Mouse (Mus musculus): ENCODE data around the gene Tns2.
"Not testable (repeated sequence)": the region's sequence is repeated elsewhere in the genome, so short reads cannot be mapped to it uniquely, and the experiment has no call there.

Tns2 gene

DNA sequence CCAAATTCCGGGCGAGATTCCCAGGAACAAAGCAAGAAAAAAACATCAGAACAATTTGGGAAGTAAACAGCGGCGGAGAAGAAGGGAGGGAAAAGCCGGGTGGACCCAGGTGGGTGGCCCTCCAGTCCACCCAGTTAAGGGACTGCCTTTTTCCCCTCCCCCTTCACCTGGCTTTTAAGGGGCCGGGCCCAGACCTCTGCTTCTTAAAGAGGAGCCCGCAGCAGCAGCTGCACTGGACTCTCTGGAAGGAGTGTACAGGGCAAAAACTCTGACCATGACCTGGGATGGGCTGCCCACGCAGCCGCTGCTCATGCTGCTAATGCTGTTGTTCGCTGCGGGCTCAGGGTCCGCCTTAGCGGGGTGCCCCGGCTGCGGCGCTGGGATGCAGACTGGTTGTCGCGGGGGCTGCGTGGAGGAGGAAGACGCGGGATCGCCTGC, 44.1 kb downstream of the Tns2 start, which contains the start of gene Igfbp6:
Gene Igfbp6, plus strand, starts transcription at position 89 of the 438 bp plus-strand sequence.
- peak; percentile 21 for DNase-seq

DNA sequence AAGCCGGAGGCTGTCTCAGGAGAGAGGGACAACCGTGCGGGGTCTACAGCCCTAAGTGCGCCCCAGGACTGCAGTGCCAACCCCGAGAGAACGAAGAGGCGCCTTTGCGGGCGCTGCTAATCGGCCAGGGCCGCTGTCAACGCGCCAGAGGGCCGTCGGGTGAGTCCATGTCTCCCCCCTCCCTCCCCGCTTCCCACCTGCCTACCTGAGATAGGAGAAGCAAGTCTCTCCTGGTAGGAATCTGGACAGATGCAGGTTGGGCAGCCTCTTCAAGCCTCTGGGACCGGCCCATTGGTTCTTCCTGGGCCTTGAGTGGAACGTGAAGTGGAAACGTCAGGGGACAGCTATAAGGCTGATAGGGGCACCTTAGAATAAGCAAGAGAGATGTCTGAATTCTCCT, 44.5 kb downstream of the Tns2 start:
- DNase-seq, result no peak

DNA sequence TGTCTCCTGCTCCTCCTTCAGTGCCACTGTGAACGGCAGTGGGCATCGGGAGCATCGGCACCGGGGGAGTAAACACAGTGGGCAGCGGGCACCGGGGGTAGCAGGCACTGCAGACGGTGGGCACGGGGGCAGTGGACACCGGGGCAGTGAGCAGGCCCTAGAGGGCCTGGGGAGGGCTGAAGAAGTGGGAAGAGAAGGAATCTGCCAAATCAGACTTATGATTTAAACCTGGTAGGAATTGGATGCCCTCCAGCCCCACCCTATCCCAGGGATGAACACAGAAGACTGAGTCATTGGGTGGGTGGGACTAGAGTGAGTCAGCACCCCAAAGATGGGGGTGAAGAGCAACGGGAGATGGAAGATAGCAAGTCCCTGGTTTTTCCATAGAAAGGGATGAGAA, 45.1 kb downstream of the Tns2 start:
- peak; percentile 58 for DNase-seq

DNA sequence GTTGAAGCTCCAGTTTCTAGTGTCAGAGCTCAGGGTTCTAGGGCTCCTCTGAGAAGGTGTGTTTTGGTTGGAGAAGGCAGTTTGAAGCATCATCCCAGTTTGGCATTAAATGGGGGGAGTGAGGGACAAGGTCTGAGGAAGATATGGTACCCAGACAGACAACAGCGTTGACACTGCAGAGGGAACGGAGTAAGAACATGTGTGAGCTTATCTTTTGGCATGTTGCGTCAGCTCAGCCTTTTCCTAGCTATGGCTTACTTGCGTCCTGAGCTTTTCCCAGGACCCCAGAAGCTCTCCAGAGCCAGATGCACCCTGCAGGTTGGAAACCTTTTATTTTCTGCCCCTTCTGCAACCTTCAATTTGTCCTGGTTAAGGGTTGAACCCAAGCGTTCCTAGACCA, 45.9 kb downstream of the Tns2 start:
- no peak for DNase-seq

DNA sequence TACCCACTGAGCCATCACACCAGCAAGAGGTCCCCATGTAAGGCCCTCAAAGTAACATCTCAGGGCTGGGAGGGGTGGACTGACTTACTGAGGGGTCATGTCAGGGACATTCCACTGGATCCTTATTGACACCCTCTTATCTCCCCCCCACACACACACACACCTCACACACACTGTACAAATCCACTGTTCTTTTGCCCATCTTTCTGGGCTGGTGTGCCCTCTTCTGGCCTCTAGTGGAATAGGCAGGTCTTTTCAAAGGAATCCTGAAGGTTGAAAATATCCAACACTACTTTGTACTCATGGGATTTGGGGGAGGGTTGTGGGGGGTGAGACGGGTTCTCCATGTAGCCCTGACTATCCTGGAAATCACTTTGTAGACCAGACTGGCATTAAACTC, 46.7 kb downstream of the Tns2 start:
- no peak for DNase-seq

DNA sequence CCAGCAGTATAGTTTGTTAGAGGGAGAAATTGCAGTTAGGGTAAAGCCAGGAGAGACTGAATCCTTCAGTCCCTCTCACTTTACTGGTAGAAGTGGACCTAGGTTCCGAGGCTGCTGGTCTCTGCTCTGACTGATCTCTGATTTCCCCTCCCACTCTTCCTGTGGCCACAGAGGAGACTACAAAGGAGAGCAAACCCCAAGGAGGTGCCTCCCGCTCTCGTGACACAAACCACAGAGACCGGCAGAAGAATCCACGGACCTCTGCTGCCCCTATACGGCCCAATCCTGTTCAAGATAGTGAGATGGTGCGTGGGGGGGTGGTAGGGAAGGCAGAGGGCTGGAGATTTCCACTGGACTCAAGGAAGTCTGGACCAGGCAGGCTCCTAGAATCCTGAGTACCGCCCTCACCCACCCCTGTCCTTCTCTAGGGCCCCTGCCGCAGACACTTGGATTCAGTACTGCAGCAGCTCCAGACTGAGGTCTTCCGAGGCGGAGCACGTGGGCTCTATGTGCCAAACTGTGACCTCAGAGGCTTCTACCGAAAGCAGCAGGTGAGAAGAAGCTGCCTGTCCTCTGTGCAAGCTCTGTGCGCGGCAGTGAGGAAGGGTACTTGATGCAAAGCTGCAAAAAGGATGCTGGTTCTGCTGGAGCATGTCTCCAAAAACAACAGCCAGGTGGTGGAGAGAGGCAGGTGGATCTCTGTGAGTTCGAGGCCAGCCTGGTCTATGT, 47.6 kb downstream of the Tns2 start:
- no peak for DNase-seq

DNA sequence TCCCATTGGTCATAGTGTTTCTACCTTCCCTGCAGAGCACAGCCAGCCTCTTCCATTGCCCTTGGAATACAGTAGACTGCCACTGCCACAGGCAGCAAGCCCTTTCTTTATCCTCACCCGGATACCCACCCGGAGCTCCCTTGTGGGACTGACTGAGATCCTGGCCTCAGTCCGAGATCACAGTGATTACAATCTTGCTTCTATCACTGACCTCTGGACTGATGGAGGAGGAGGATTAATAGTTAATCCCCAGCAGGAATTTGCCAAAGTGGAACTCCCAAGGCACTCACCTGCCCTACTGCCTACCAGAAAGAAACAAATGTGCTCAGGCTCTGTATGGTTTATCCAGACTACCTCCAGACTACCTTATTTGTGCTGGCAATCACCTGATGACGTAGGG, 49.3 kb downstream of the Tns2 start:
- DNase-seq, result no peak

DNA sequence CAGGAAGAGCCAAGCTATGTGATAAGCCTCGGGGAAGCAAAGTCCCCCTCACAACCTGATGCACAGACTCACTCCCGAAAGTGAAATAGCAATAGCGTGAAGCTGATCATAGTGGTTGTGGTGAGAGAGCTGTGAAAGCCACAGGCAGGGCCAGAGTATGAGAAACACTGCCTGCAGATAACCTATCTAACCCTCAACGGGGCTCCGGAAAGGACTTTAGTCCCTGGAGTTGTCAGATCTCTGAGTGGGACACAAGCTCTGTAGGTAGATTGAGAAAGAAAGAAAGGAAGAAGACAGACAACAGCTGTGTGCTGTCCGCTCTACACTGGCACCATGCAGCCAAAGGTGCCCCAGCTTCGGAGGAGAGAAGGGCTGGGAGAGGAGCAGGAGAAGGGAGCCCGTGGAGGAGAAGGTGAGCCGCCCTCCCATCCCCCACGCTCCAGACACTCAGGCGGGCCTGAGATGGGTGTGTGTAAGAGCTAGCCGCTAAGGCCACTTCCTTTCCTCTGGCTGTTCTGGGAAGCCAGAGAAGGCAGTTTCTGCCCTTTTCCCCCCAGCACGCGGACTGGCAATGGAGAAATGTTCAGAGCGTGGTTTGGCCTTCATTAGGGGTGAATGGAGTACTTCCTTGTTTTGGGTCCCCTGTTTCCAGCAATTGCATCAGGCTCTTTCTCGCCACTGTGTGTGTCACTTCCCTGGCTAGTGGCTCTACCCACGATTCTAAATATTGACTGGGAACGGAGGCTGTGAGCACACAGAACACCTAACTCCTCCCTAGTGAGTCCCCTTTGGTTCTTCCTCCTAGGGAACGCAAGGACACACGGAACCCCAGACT, 50.3 kb downstream of the Tns2 start, which contains the start of gene Soat2:
Gene Soat2, plus strand, starts transcription at position 226 of the 835 bp plus-strand sequence.
- DNase-seq, result no peak

DNA sequence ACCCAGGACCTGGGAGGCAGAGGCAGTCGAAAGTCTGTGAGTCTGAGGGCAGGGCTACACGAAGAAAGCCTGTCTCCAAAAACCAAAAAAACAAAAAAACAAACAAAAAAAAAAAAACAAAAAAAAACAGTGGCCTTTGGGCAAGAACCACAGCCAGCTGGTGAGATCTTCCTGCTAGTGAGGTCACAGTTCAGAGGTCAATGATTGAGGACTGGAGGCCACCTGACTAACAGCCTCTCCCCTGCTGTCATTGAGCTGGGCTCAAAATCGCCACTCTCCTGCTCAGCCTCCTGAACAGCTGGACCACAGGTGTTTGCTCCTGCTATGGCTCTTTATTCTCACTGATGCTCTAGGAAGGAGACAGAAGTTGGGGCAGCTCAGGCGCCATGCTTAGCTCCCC, 52.4 kb downstream of the Tns2 start:
- DNase-seq, result no peak

DNA sequence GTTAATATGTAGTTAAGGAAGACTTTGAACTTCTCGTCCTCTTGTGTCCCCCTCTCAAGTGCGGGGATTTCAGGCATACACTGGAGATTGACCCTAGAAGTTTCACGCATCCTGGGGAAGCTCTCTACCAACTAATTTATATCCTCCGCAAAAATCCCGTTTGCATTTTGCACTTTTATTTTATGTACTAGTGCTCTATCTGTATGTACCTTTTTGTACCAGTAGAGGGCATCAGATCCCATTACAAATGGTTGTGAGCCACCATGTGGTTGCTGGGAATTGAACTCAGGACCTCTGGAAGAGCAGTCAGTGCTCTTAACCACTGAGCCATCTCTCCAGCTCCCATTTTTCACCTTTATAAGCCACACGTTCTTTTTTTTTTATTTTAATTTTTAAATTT, 54.8 kb downstream of the Tns2 start:
- DNase-seq, result not testable (repeated sequence)

DNA sequence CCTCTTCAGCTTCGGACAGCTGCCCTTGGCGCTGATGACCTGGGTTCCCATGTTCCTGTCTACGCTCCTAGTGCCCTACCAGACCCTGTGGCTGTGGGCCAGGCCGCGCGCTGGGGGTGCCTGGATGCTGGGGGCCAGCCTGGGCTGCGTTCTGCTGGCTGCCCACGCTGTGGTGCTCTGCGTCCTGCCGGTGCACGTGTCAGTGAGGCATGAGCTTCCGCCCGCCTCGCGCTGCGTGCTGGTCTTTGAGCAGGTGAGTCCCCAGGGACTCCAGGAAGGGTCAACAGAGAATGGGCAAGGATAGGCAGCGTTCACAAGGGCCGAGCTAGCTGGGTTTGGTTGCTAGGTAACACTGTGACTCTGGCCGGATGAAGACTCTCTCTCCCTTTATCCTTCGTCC, 56.6 kb downstream of the Tns2 start:
- DNase-seq, result no peak

DNA sequence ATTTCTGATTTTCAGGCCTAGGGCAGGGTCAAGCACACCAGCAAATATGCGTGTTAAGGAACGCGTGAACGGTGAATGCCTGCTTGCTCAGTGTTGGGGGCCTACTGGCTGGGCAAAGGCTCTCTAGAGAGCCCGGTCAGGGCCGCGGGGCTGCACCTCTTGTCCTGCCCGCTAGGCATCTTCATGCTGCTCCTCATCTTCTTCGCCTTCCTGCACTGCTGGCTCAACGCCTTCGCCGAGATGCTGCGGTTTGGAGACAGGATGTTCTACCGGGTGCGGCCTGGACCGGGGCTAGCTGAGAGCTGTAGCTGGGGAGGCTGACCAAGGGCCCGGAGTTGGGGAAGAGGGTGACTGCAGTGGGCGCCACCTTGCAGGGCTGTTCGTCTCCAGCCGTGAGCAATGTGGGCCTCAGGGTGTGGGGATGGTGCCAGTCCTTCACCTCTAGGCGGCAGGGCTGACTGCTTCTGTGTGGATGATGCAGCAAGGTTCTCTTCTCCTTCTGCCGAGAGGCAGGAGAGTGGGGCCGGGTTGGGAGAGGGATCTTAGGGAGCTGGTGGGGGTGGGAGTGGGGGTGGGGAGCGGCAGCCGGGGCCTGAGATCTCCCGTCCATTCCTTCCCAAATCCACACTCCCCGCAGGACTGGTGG, 60.3 kb downstream of the Tns2 start:
- no peak for DNase-seq

DNA sequence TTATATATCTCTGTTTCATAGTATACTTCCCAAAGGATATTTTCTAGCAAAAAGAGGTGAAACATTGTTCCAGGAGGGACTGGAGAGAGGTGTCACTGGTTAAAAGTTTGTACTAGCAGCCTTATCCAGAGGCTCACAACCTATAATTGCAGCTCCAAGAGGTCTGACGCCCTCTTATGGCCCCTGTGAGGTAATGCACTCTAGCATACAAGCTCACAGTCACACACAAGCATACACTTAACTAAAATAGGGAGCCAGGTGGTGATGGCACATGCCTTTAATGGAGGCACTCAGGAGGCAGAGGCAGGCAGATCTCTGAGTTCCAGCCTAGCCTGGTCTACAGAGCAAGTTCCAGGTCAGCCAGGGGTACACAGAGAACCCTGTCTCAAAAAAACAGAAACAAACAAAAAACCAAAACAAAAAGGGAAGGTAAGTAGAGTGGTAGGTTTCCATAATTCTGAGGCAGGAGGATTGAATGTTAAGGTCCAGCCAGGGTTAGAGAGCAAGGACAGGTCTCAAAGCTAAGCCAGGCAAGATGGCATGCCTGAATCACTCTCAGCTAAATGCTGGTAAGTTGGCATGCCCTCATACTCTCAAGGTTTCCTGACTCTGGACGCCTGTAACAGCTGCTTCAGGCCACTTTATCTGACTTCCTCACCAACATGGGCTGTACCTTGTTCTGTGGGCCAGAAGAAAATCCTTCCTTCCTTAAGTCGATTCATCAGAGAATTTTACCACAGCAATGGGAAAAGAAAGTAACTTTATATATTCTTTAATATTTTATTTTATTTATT, 63.9 kb downstream of the Tns2 start:
- DNase-seq, result no peak

DNA sequence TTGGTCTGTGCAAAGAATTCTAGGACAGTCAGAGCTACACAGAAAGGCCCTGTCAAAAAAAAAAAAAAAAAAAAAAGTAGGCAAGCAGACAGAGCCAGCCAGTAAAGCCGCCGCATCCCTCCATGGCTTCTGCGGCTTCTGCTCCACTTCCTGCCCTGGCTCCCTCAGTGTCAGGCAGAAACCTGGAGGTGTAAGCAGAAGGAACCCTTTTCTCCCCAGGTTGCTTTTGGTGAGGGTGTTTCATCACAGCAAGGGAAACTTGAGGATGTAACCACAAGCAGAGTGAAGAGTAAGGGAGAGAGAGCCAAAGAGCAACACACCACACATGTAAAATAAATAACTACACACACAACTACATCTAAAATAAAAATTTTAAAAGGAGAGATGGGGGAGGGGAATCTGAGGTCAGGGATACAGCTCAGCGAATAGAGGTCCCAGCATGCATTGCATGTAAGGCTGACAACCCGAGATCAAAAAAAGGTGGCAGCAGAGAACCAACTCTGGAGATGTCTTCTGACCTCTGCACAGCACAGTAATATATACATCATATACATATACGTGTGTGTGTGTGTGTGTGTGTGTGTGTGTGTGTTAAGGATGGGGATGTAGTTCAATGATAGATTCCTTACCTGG, 65.4 kb downstream of the Tns2 start:
- no peak for DNase-seq
